Mouse (Mus musculus) cerebellum, adult 2 months (tissue): ENCODE results near the gene Tmem233. TPM values are rescaled to one million over a fixed set of nuclear protein-coding genes. Genes with fewer than 3 reads are reported as not detected.

Experiments
- DNase-seq, 2 experiments: peaks; one replicate each; pipeline ENCODE4 v3.0.0; 2021
- H3K27ac ChIP-seq: fragments of 200-500 bp; 2 replicates; pipeline ENCODE4 v1.5.1; 2012; ENCODE audit warnings: low read length, control low read depth, inconsistent platforms; ENCODE audit not compliant: insufficient read depth
- H3K27me3 ChIP-seq: fragments of 200-500 bp; 2 replicates; pipeline ENCODE4 v1.6.1; 2012; ENCODE audit warnings: inconsistent platforms, mild to moderate bottlenecking, low read length, moderate library complexity; ENCODE audit not compliant: control insufficient read depth, insufficient read depth
- H3K4me1 ChIP-seq: fragments of 200-500 bp; 2 replicates; pipeline ENCODE4 v1.6.1; 2011; ENCODE audit warnings: low read length; ENCODE audit not compliant: control insufficient read depth, insufficient read depth
- H3K4me3 ChIP-seq: fragments of 200-500 bp; replicated peaks from 2 replicates; pipeline ENCODE3; 2011; ENCODE audit warnings: mild to moderate bottlenecking, low read depth, low read length, control low read depth; ENCODE audit not compliant: insufficient read depth
- CTCF ChIP-seq: fragments of 200-500 bp; IDR thresholded peaks from 2 replicates; pipeline ENCODE4 v1.5.1; 2011; ENCODE audit warnings: low read depth, mild to moderate bottlenecking, control low read depth, low read length, moderate library complexity, borderline replicate concordance; ENCODE audit not compliant: insufficient read depth
- POLR2A ChIP-seq: fragments of 200-500 bp; IDR thresholded peaks from 2 replicates; pipeline ENCODE4 v1.6.1; 2011; ENCODE audit warnings: low read length, control low read depth, borderline replicate concordance; ENCODE audit not compliant: insufficient read depth
- WGBS: fragments of 180-500 bp; shearing (Covaris S2); methylation state at CpG from one replicate; pipeline ENCODE4 v1.1.7; 2018; 5-methylcytosine and 5-hydroxymethylcytosine counted together
- polyA plus RNA-seq: library from polyadenylated mRNA; depleted of rRNA; stranded (reverse); fragments of >200 nt; gene quantifications from 2 replicates; pipeline ENCODE4 v1.2.3, GENCODE M21; 2012

Gene Tmem233
- polyA plus RNA-seq, 1 experiment, result not detected

GRCm38 (mm10) chr5:116026107-116026506 lies 56.9 kb downstream of the Tmem233 start:
- Histone ChIP-seq H3K27me3 (no peaks in the 10 kb centered on the region), H3K27ac (no peak overlapping the region), H3K4me3 (no peak overlapping the region), H3K4me1 (no peaks in the 10 kb centered on the region)
- TF ChIP-seq CTCF (no peak), POLR2A (no peak)
- DNase-seq, result no peak
- 93% methylated on average over 5 of the region's 5 CpGs for WGBS

DNA sequence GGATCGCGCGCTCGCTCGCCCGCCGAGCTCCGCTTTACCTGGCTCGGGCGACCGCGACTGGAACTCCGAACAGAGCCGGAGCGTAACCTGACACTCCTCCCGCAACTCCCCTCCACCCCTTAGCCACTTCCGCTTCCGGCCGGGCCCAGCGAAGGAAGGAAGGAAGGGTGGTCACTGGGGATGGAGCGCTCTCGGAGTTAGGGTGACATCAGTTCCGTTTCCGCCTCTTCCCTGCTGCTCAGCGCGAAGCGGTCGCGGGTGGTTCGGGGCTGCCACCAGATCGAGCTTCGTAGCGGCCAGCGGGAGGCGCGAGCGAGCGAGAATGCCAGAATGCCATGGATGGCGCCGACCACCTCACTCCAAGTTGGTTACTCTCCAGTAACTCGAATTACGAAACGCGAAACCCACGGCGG lies 58.7 kb downstream of the Tmem233 start, which contains the start of gene Prkab1:
Gene Prkab1 (minus strand): TSS at position 182 of the 413 bp plus-strand sequence.
- peak; percentile 19; the same call in 1 of the 2 replicates for TF ChIP-seq CTCF
- TF ChIP-seq POLR2A, result peak; percentile 91
- peak; percentile 91 to 93 for DNase-seq
- under 1% methylated on average over 46 of the region's 46 CpGs for WGBS
- no peaks in the 10 kb centered on the region for H3K4me1 ChIP-seq
- peak within 1 kb of the TSS; percentile 57 for H3K4me3 ChIP-seq
- no peaks in the 10 kb centered on the region for H3K27me3 ChIP-seq
- peak within 1 kb of the TSS; percentile 3; the same call in 1 of the 2 replicates for H3K27ac ChIP-seq

- no peaks in the 10 kb centered on the region for H3K4me1 ChIP-seq
- H3K4me3 ChIP-seq, result peak overlapping the region; percentile 57
- TF ChIP-seq CTCF (no peak), POLR2A (no peak)
- H3K27me3 ChIP-seq, result no peaks in the 10 kb centered on the region
- DNase-seq, result no peak
- no peak overlapping the region for H3K27ac ChIP-seq
- under 1% methylated on average over 27 of the region's 28 CpGs for WGBS
Observed at GRCm38 (mm10) chr5:116023821-116024284, 59.2 kb downstream of the Tmem233 start.

GRCm38 (mm10) chr5:116023251-116023661 lies 59.8 kb downstream of the Tmem233 start:
- Histone ChIP-seq H3K27me3 (no peaks in the 10 kb centered on the region), H3K4me1 (no peaks in the 10 kb centered on the region), H3K4me3 (peak overlapping the region; percentile 57), H3K27ac (no peak overlapping the region)
- DNase-seq, result no peak
- TF ChIP-seq POLR2A (no peak), CTCF (no peak)
- 4% methylated on average over 8 of the region's 8 CpGs for WGBS

DNA sequence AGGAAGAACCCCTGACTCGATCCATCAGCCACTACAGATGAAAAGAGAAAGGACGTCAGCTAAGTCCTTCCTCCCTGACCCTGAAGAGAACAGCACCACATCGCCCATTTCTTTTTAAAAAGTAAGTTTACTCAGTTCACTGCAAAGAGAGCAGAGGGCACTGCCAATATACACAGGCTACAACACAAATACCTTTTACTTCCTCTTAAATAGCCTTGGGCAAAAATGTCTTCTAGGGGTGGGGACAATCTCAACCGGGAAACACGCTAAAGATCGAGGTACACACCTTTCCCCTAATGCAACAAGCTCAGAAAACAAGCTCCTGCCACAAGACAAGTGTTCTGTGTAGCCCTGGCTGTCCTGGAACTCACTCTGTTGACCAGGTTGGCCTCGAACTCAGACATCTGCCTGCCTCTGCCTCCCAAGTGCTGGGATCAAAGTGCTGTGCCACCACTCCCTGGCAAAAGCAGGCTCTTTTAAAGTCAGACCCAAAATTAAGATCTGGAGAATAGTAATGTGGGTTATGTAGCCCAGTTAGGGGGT lies 60.3 kb downstream of the Tmem233 start:
- 91% methylated on average over 7 of the region's 7 CpGs for WGBS
- no peak for TF ChIP-seq CTCF
- TF ChIP-seq POLR2A, result no peak
- H3K4me1 ChIP-seq, result no peaks in the 10 kb centered on the region
- H3K27ac ChIP-seq, result no peak overlapping the region
- no peak overlapping the region for H3K4me3 ChIP-seq
- no peaks in the 10 kb centered on the region for H3K27me3 ChIP-seq
- DNase-seq, result no peak

DNA sequence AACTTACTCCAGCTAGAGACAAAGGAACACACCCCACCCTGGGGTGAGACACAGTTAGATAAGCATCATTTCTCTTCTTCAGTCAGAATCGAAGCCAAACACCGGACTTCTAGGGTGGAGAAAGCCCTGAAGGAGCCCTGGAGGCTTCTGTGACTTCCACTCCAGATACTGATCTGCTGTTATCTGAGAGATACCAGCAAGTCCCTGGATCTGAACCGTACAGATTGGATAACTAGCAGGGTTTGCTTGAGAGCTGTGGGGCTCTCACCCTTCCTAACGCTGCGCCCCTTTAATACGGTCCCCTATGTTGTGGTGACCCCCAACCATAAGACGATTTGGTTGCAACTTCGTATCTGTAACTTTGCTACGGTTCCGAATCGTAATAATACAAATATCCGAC lies 60.9 kb downstream of the Tmem233 start:
- 90% methylated on average over 12 of the region's 12 CpGs for WGBS
- Histone ChIP-seq H3K27ac (no peak overlapping the region), H3K27me3 (no peaks in the 10 kb centered on the region), H3K4me3 (no peak overlapping the region), H3K4me1 (no peaks in the 10 kb centered on the region)
- no peak for TF ChIP-seq CTCF
- no peak for TF ChIP-seq POLR2A
- DNase-seq, result no peak

GRCm38 (mm10) chr5:116021552-116021951 lies 61.5 kb downstream of the Tmem233 start:
- H3K27me3 ChIP-seq, result no peaks in the 10 kb centered on the region
- DNase-seq, result no peak
- H3K4me1 ChIP-seq, result no peaks in the 10 kb centered on the region
- no peak overlapping the region for H3K4me3 ChIP-seq
- H3K27ac ChIP-seq, result no peak overlapping the region
- TF ChIP-seq CTCF (no peak), POLR2A (no peak)
- WGBS, result 85% methylated on average over 14 of the region's 14 CpGs

- no peaks in the 10 kb centered on the region for H3K27me3 ChIP-seq
- TF ChIP-seq CTCF (no peak), POLR2A (no peak)
- WGBS, result 70% methylated on average over 11 of the region's 11 CpGs
- H3K4me1 ChIP-seq, result no peaks in the 10 kb centered on the region
- no peak overlapping the region for H3K4me3 ChIP-seq
- H3K27ac ChIP-seq, result no peak overlapping the region
- no peak for DNase-seq
Observed at GRCm38 (mm10) chr5:116019371-116019770, 63.7 kb downstream of the Tmem233 start.
